Mouse (Mus musculus): ENCODE measurements at regions not wholly inside any gene's neighbourhood (a gene's known extent, or its start where the extent isn't known, plus 50 kb on each side); places are given as distances from the start of the nearest gene placed in this dataset.

DNA sequence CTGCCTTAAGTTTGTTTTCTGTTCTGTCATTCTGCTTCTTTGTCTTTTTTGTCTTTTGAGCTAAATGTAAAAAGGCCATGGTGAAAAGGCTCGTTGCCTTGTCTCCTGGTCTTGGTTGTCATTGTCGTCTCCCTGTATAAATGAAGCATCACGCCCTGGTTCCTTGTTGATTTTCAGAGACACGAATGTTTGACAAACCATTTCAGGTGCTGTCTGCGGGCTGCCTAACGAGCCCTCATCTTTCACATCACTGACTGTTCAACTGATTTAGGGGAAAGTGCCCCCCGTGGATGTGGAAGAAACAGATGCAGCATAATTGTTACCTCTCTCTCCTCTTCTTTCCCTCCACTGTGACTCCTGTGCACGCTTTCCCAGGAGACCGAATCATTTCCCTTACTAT, 254.7 kb downstream of the Tmem38b start:
- TF ChIP-seq CTCF (IDR thresholded peaks at IDR 0.05): no peak
- DNase-seq (ENCODE audit: low spot score): no peak
- Histone ChIP-seq H3K4me3 (ENCODE audit: low read depth, low read length) (no peak overlapping the region), H3K4me2 (ENCODE audit: low read depth, low read length, poor library complexity, severe bottlenecking) (no peak overlapping the region), H3K27me3 (ENCODE audit: insufficient read depth, low read length) (no peaks in the 10 kb centered on the region), H3K4me1 (ENCODE audit: insufficient read depth, low read length) (no peaks in the 10 kb centered on the region), H3K36me3 (ENCODE audit: insufficient read depth, low read length) (no peaks in the 10 kb centered on the region), H3K27ac (ENCODE audit: low read depth, low read length) (no peak overlapping the region), H3K9me3 (ENCODE audit: low read length) (no peaks in the 10 kb centered on the region), H3K9ac (replicated peaks; ENCODE audit: low read length, poor library complexity, severe bottlenecking) (no peak overlapping the region)
- 63% methylated on average over 9 of the region's 9 CpGs for WGBS
- ATAC-seq (ENCODE audit: low FRiP score): no peak

DNA sequence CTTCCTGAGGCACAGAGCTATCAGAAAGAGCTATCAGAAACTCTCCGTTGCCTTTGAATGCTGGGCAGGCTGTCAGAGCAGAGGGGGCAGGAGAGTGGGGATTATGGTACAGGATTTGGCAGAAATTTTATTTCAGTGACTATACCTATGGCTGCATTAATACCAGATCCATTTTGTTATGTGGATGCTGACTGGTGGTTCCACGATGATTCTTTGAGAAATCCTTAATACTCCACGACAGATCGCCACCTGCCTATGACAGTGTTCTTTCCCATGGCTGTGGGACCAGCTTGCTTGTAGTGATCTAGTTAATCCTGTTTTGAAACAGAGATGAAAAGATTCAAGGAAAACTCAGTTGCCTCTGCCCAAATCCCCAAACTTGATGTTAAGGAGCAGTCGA, 255.6 kb downstream of the Tmem38b start:
- no peak overlapping the region for H3K4me3 ChIP-seq (ENCODE audit: low read depth, low read length)
- H3K4me1 ChIP-seq (ENCODE audit: insufficient read depth, low read length): no peaks in the 10 kb centered on the region
- H3K4me2 ChIP-seq (ENCODE audit: low read depth, low read length, poor library complexity, severe bottlenecking): no peak overlapping the region
- WGBS: 53% methylated on average over 5 of the region's 5 CpGs
- no peak overlapping the region for H3K27ac ChIP-seq (ENCODE audit: low read depth, low read length)
- H3K36me3 ChIP-seq (ENCODE audit: insufficient read depth, low read length): no peaks in the 10 kb centered on the region
- no peaks in the 10 kb centered on the region for H3K9me3 ChIP-seq (ENCODE audit: low read length)
- no peaks in the 10 kb centered on the region for H3K27me3 ChIP-seq (ENCODE audit: insufficient read depth, low read length)
- no peak for DNase-seq (ENCODE audit: low spot score)
- TF ChIP-seq CTCF (IDR thresholded peaks at IDR 0.05): no peak
- H3K9ac ChIP-seq (replicated peaks; ENCODE audit: low read length, poor library complexity, severe bottlenecking): no peak overlapping the region
- no peak for ATAC-seq (ENCODE audit: low FRiP score)

DNA sequence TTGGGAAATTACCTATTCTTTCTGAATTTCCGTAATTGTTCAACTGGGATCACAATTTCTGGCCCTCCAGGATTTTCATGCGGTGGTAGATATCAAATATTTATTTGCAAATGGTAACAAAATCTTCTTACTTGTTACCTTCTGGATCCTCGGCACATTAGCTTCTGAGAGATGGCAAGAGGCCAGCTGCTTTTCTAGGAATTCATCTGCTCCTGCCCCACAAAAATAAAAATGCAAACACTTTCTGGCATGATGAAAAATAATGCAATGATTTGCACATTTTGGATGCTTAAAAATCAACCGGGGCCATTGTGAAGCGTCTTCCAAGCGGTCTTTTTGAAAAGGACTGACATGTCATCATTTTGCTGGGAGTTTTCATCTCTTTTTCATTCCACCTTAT, 258.9 kb downstream of the Tmem38b start:
- no peaks in the 10 kb centered on the region for H3K27me3 ChIP-seq (ENCODE audit: insufficient read depth, low read length)
- no peak overlapping the region for H3K27ac ChIP-seq (ENCODE audit: low read depth, low read length)
- 82% methylated on average over 6 of the region's 6 CpGs for WGBS
- H3K9me3 ChIP-seq (ENCODE audit: low read length): no peaks in the 10 kb centered on the region
- H3K4me3 ChIP-seq (ENCODE audit: low read depth, low read length): no peak overlapping the region
- H3K9ac ChIP-seq (replicated peaks; ENCODE audit: low read length, poor library complexity, severe bottlenecking): no peak overlapping the region
- H3K4me1 ChIP-seq (ENCODE audit: insufficient read depth, low read length): no peaks in the 10 kb centered on the region
- no peak overlapping the region for H3K4me2 ChIP-seq (ENCODE audit: low read depth, low read length, poor library complexity, severe bottlenecking)
- TF ChIP-seq CTCF (IDR thresholded peaks at IDR 0.05): no peak
- DNase-seq (ENCODE audit: low spot score) (no peak), ATAC-seq (ENCODE audit: low FRiP score) (no peak)
- H3K36me3 ChIP-seq (ENCODE audit: insufficient read depth, low read length): no peaks in the 10 kb centered on the region

DNA sequence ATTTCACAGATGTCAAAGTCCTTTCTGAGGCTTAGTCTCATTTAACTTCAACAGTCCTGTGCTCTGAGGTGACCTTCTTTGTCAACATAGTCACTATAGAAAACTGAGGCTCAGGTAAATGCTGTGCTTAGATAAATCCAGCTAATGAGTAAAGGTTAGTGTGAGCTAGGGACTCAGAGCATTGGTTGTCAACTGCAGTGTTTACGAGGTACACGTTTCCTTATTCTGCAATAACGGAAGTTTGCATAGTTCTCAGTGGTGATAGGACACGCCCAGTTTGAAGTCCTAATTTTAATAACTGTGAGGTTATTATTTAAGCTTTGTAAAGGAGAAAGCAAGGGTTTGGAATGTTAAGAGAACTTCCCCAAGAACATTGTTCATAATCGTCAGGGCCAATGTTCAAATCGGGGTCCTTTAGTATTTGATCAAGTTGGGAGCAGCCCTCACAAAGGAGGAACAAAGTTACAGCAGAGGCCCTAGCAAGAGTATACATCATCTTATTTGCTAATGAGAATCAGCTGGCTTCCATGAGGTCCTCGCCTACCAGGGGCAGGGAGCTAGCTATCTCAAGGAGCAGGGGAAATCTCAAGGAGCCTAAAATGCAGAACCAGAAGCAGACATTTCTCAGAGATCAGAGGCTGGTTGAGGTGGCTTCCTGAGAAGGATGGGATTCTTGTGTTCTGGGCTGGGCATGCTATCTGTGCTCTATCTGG, 268.6 kb downstream of the Tmem38b start:
- WGBS: 94% methylated on average over 7 of the region's 7 CpGs
- ATAC-seq (ENCODE audit: low FRiP score) (no peak), DNase-seq (ENCODE audit: low spot score) (no peak)
- Histone ChIP-seq H3K27me3 (ENCODE audit: insufficient read depth, low read length) (no peaks in the 10 kb centered on the region), H3K36me3 (ENCODE audit: insufficient read depth, low read length) (no peaks in the 10 kb centered on the region), H3K4me1 (ENCODE audit: insufficient read depth, low read length) (no peaks in the 10 kb centered on the region), H3K4me3 (ENCODE audit: low read depth, low read length) (no peak overlapping the region), H3K27ac (ENCODE audit: low read depth, low read length) (no peak overlapping the region), H3K9me3 (ENCODE audit: low read length) (no peaks in the 10 kb centered on the region), H3K4me2 (ENCODE audit: low read depth, low read length, poor library complexity, severe bottlenecking) (no peak overlapping the region), H3K9ac (replicated peaks; ENCODE audit: low read length, poor library complexity, severe bottlenecking) (no peak overlapping the region)
- TF ChIP-seq CTCF (IDR thresholded peaks at IDR 0.05): no peak

DNA sequence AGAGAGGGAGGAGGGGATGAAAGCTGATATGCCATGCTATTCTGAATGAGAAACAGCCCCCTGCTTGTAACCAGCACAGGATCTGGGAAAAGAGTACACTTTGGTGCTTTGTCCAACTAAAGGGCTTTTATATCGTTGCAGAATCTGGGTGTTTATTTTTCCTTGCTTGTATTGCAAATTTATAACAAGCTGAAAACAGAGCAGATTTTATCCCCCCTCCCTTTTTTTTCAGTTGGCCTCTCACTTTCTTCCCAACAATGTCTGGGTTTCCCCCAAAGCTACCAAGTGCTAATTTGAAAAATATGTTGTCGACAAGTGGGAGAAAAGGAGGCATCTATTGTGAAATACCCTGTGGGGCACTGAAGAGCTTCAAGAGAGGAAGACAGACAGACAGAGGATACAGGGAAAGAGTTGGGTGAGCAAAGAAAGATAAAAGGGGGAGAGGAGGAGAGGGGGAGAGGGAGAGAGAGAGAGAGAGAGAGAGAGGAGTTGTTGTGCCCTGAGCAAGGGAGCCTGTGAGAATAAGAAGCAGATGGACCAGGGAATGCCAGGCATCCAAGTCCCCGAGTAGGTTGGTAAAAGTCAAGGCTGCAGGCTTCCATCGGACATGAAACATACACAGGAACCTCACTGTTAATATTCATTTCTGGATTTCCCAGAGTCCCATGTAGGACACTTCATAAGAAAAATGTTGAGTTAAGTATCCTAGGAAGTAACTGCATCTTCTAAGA, 269.5 kb downstream of the Tmem38b start:
- no peaks in the 10 kb centered on the region for H3K36me3 ChIP-seq (ENCODE audit: insufficient read depth, low read length)
- ATAC-seq (ENCODE audit: low FRiP score) (no peak), DNase-seq (ENCODE audit: low spot score) (no peak)
- no peak overlapping the region for H3K4me2 ChIP-seq (ENCODE audit: low read depth, low read length, poor library complexity, severe bottlenecking)
- no peaks in the 10 kb centered on the region for H3K27me3 ChIP-seq (ENCODE audit: insufficient read depth, low read length)
- H3K9me3 ChIP-seq (ENCODE audit: low read length): no peaks in the 10 kb centered on the region
- TF ChIP-seq CTCF (IDR thresholded peaks at IDR 0.05): no peak
- H3K4me1 ChIP-seq (ENCODE audit: insufficient read depth, low read length): no peaks in the 10 kb centered on the region
- no peak overlapping the region for H3K9ac ChIP-seq (replicated peaks; ENCODE audit: low read length, poor library complexity, severe bottlenecking)
- no peak overlapping the region for H3K27ac ChIP-seq (ENCODE audit: low read depth, low read length)
- 67% methylated on average over 4 of the region's 4 CpGs for WGBS
- H3K4me3 ChIP-seq (ENCODE audit: low read depth, low read length): no peak overlapping the region

DNA sequence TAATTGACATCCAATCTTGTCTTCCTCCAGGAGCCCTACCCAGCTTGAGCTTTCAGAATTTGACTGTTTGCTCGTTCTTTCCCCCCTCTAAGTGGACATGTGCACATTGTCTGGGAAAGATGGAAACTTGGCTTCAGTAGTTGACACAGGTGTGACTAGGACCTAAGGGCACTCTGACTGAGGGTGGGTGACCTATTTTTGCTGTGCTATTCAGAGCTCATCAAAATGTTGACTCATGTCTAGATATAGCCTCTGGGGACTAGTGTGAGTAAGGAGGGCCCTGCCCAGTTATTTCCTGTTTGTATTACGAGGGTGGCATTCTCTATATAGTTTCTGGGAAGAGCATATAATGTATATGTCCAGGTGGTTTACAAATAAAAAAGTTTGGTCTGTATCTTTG, 271.7 kb downstream of the Tmem38b start:
- no peaks in the 10 kb centered on the region for H3K36me3 ChIP-seq (ENCODE audit: insufficient read depth, low read length)
- no peak overlapping the region for H3K4me2 ChIP-seq (ENCODE audit: low read depth, low read length, poor library complexity, severe bottlenecking)
- no peaks in the 10 kb centered on the region for H3K4me1 ChIP-seq (ENCODE audit: insufficient read depth, low read length)
- DNase-seq (ENCODE audit: low spot score): no peak
- no peaks in the 10 kb centered on the region for H3K27me3 ChIP-seq (ENCODE audit: insufficient read depth, low read length)
- H3K9me3 ChIP-seq (ENCODE audit: low read length): no peaks in the 10 kb centered on the region
- no peak overlapping the region for H3K9ac ChIP-seq (replicated peaks; ENCODE audit: low read length, poor library complexity, severe bottlenecking)
- no peak overlapping the region for H3K27ac ChIP-seq (ENCODE audit: low read depth, low read length)
- no peak overlapping the region for H3K4me3 ChIP-seq (ENCODE audit: low read depth, low read length)
- no peak for ATAC-seq (ENCODE audit: low FRiP score)
- 88% methylated on average over 2 of the region's 2 CpGs for WGBS
- no peak for TF ChIP-seq CTCF (IDR thresholded peaks at IDR 0.05)

Data from midbrain, postnatal 0 days (tissue).